Mouse (Mus musculus) embryonic fibroblast, embryonic 13.5 days (primary cell): Measurements from ENCODE around the gene Rabgef1. TPM values are rescaled to one million over a fixed set of nuclear protein-coding genes. Genes with fewer than 3 reads are reported as not detected.

ENCODE experiments used
- H3K27ac ChIP-seq: 2 replicates; pipeline ENCODE4 v1.5.1; 2012; ENCODE audit warnings: low read length, control low read depth, inconsistent platforms; ENCODE audit not compliant: insufficient read depth
- H3K4me1 ChIP-seq: 2 replicates; pipeline ENCODE4 v1.6.1; 2011; ENCODE audit warnings: low read length; ENCODE audit not compliant: control insufficient read depth, insufficient read depth
- H3K4me3 ChIP-seq: 2 replicates; pipeline ENCODE4 v1.5.1; 2011; ENCODE audit warnings: mild to moderate bottlenecking, control low read depth, low read length; ENCODE audit not compliant: insufficient read depth
- CTCF ChIP-seq: IDR thresholded peaks from 2 replicates; pipeline ENCODE4 v1.5.1; 2011; ENCODE audit warnings: mild to moderate bottlenecking, control low read depth, low read length, moderate library complexity, borderline replicate concordance; ENCODE audit not compliant: insufficient read depth
- POLR2A ChIP-seq: IDR thresholded peaks from 2 replicates; pipeline ENCODE4 v1.6.1; 2011; ENCODE audit warnings: low read depth, mild to moderate bottlenecking, control low read depth, low read length, moderate library complexity
- polyA plus RNA-seq: library from polyadenylated mRNA; stranded (reverse); fragments of >200 nt; gene quantifications from 2 replicates; pipeline ENCODE4 v1.2.4, GENCODE M21; 2011; ENCODE audit warnings: low read depth; ENCODE audit not compliant: missing spikeins, insufficient read length

Rabgef1 gene
- polyA plus RNA-seq = 21.8 and 27.7 TPM in 2 replicates

- Histone ChIP-seq H3K4me1 (peaks cover 11% of the 10 kb centered on the region; the same call in 1 of the 2 replicates), H3K27ac (peak within 1 kb of the TSS; percentile 61), H3K4me3 (peak within 1 kb of the TSS; percentile 96)
- TF ChIP-seq POLR2A = peak; percentile 99
- TF ChIP-seq CTCF = no peak
Measured at GRCm38 (mm10) chr5:130171423-130171954, at the start of gene Rabgef1. TSS of gene Rabgef1 (plus strand) at chr5:130171798.

GRCm38 (mm10) chr5:130122355-130122754 is 49.2 kb upstream of the Rabgef1 start:
- Histone ChIP-seq H3K27ac (no peak overlapping the region), H3K4me1 (peaks cover 2% of the 10 kb centered on the region), H3K4me3 (no peak overlapping the region)
- TF ChIP-seq CTCF (no peak), POLR2A (no peak)

- no peak for TF ChIP-seq CTCF
- no peak for TF ChIP-seq POLR2A
- Histone ChIP-seq H3K4me1 (no peaks in the 10 kb centered on the region), H3K4me3 (no peak overlapping the region), H3K27ac (no peak overlapping the region)
Measured at GRCm38 (mm10) chr5:130124271-130124670, 47.3 kb upstream of the Rabgef1 start.

GRCm38 (mm10) chr5:130128686-130129523 is 42.7 kb upstream of the Rabgef1 start:
- TF ChIP-seq POLR2A (no peak), CTCF (no peak)
- Histone ChIP-seq H3K4me3 (no peak overlapping the region), H3K4me1 (no peaks in the 10 kb centered on the region; the same call in 1 of the 2 replicates), H3K27ac (peak overlapping the region; percentile 28; the same call in 1 of the 2 replicates)

GRCm38 (mm10) chr5:130129524-130129793 is 42.1 kb upstream of the Rabgef1 start:
- TF ChIP-seq CTCF (no peak), POLR2A (no peak)
- no peaks in the 10 kb centered on the region; the same call in 1 of the 2 replicates for H3K4me1 ChIP-seq
- H3K4me3 ChIP-seq = no peak overlapping the region
- H3K27ac ChIP-seq = no peak overlapping the region

- Histone ChIP-seq H3K4me3 (no peak overlapping the region), H3K4me1 (peaks cover 4% of the 10 kb centered on the region), H3K27ac (no peak overlapping the region)
- no peak for TF ChIP-seq CTCF
Measured at GRCm38 (mm10) chr5:130136597-130136996, 35.0 kb upstream of the Rabgef1 start.

GRCm38 (mm10) chr5:130139393-130139792 is 32.2 kb upstream of the Rabgef1 start:
- TF ChIP-seq POLR2A = no peak
- no peak for TF ChIP-seq CTCF
- no peak overlapping the region for H3K27ac ChIP-seq
- peaks cover 7% of the 10 kb centered on the region for H3K4me1 ChIP-seq
- no peak overlapping the region for H3K4me3 ChIP-seq

GRCm38 (mm10) chr5:130141138-130141537 is 30.5 kb upstream of the Rabgef1 start:
- H3K4me3 ChIP-seq = no peak overlapping the region
- TF ChIP-seq POLR2A (no peak), CTCF (no peak)
- H3K27ac ChIP-seq = peak overlapping the region; percentile 71
- H3K4me1 ChIP-seq = peaks cover 12% of the 10 kb centered on the region

GRCm38 (mm10) chr5:130142041-130142440 is 29.6 kb upstream of the Rabgef1 start:
- H3K4me3 ChIP-seq = no peak overlapping the region
- TF ChIP-seq CTCF (no peak), POLR2A (peak; percentile 45; the same call in 1 of the 2 replicates)
- H3K4me1 ChIP-seq = peaks cover 12% of the 10 kb centered on the region
- H3K27ac ChIP-seq = peak overlapping the region; percentile 71

GRCm38 (mm10) chr5:130143101-130143500 is 28.5 kb upstream of the Rabgef1 start:
- TF ChIP-seq POLR2A (no peak), CTCF (no peak)
- Histone ChIP-seq H3K4me3 (no peak overlapping the region), H3K4me1 (peaks cover 12% of the 10 kb centered on the region), H3K27ac (no peak overlapping the region)
